Mouse (Mus musculus) megakaryocyte, adult 5-6 weeks (primary cell): ENCODE measurements around the gene Sept14. TPM values are rescaled to one million over a fixed set of nuclear protein-coding genes. Genes with fewer than 3 reads are reported as not detected.
A peak's percentile ranks its signal among the peaks of the same experiment; 100 is the strongest.

Source experiments
- ATAC-seq: 2 replicates; pipeline ENCODE4 v1.8.0; 2016; ENCODE audit warnings: mild to moderate bottlenecking, inconsistent platforms; ENCODE audit not compliant: poor library complexity, severe bottlenecking
- total RNA-seq, 2 experiments: library from RNA; stranded (forward) in 1 of 2; stranded (reverse) in 1 of 2; fragments of 153-499, 151-499 nt in 1 of 2; fragments of 221-1000, 200-1000 nt in 1 of 2; gene quantifications; 2 replicates each; pipeline versions ENCODE4 v1.2.3 to v1.2.4; 2015 to 2017

Gene Sept14
- total RNA-seq, 2 experiments from 2014 or later: not detected

GRCm38 (mm10) chr5:129670036-129670458 lies 38.3 kb downstream of the Sept14 start, which contains the start of gene Zfp11:
Gene Zfp11 (minus strand): TSS chr5:129670099.
- peak; percentile 96 for ATAC-seq

- ATAC-seq: peak; percentile 11
Observed at GRCm38 (mm10) chr5:129669453-129670035, 38.8 kb downstream of the Sept14 start.

- no peak for ATAC-seq
Observed at GRCm38 (mm10) chr5:129667851-129668250, 40.5 kb downstream of the Sept14 start.

GRCm38 (mm10) chr5:129666271-129666909 lies 41.9 kb downstream of the Sept14 start:
- ATAC-seq: no peak

- ATAC-seq: no peak
Observed at GRCm38 (mm10) chr5:129664090-129664489, 44.2 kb downstream of the Sept14 start.

- no peak for ATAC-seq
Observed at GRCm38 (mm10) chr5:129657931-129658330, 50.4 kb downstream of the Sept14 start.

- ATAC-seq: no peak
Observed at GRCm38 (mm10) chr5:129657016-129657415, 51.3 kb downstream of the Sept14 start.

DNA sequence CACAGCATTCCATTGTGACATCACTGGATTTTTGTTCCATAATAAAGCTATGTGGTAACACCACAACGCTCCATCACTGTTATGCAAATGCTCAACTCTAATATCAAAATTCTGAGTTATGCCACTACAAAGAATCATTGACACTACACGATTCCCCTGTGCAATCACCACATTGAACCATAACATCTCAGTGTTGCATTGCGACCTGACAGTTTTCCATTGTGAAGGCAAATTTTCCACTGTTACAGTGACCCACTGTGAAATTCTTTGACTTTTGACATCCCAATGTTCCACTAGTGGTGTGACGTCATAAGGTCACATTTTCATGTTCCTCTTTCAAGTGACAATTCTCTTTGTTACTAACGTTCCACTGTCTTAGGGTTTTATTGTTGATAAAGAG lies 57.5 kb downstream of the Sept14 start:
- ATAC-seq: no peak

Other genes starting within 250 kb of the Sept14 start
- gene Sfswap, start 207.3 kb downstream of the Sept14 start, total RNA-seq (2015): 48.3 and 48.8 TPM in 2 replicates
- gene Sfswap, start 207.3 kb downstream of the Sept14 start, total RNA-seq (2017): 57.6 and 74.0 TPM in 2 replicates
- 0.18 and 0.49 TPM in 2 replicates for gene Mmp17, start 124.3 kb downstream of the Sept14 start, total RNA-seq (2015)
- 0.04 TPM in 2 replicates for gene Mmp17, start 124.3 kb downstream of the Sept14 start, total RNA-seq (2017)
- 1.7 and 2.0 TPM in 2 replicates for gene Zfp11, start 38.4 kb downstream of the Sept14 start, total RNA-seq (2015)
- gene Zfp11, start 38.4 kb downstream of the Sept14 start, total RNA-seq (2017): 1.5 and 1.6 TPM in 2 replicates
- gene Mrps17, start 7.0 kb upstream of the Sept14 start, total RNA-seq (2015): 106 and 130 TPM in 2 replicates
- 52.3 and 78.1 TPM in 2 replicates for gene Mrps17, start 7.0 kb upstream of the Sept14 start, total RNA-seq (2017)
- gene Nipsnap2, start 16.6 kb upstream of the Sept14 start, total RNA-seq (2015): 26.3 and 29.6 TPM in 2 replicates
- 26.5 and 29.3 TPM in 2 replicates for gene Nipsnap2, start 16.6 kb upstream of the Sept14 start, total RNA-seq (2017)
- 8.8 and 11.1 TPM in 2 replicates for gene Psph, start 78.9 kb upstream of the Sept14 start, total RNA-seq (2015)
- gene Psph, start 78.9 kb upstream of the Sept14 start, total RNA-seq (2017): 9.8 and 10.3 TPM in 2 replicates
- gene Sumf2, start 138.5 kb upstream of the Sept14 start, total RNA-seq (2015): 3.7 TPM in 2 replicates
- gene Sumf2, start 138.5 kb upstream of the Sept14 start, total RNA-seq (2017): 13.5 and 18.7 TPM in 2 replicates
- gene Chchd2, start 179.0 kb upstream of the Sept14 start, total RNA-seq (2015): 261 and 270 TPM in 2 replicates
- gene Chchd2, start 179.0 kb upstream of the Sept14 start, total RNA-seq (2017): 123 and 132 TPM in 2 replicates
- gene Zbed5, start 187.2 kb upstream of the Sept14 start, total RNA-seq (2015): 0.07 TPM in 1 of 2 replicates, not detected in the other
- gene Zbed5, start 187.2 kb upstream of the Sept14 start, total RNA-seq (2017): not detected in 2 replicates
- gene Phkg1, start 190.0 kb upstream of the Sept14 start, total RNA-seq (2015): not detected in 2 replicates
- gene Phkg1, start 190.0 kb upstream of the Sept14 start, total RNA-seq (2017): 0.41 TPM in 1 of 2 replicates, not detected in the other
- gene Nupr1l, start 200.0 kb upstream of the Sept14 start, total RNA-seq (2015): 0.71 and 2.9 TPM in 2 replicates
- gene Nupr1l, start 200.0 kb upstream of the Sept14 start, total RNA-seq (2017): 0.66 and 2.1 TPM in 2 replicates
- 34.7 and 39.4 TPM in 2 replicates for gene Vkorc1l1, start 233.5 kb upstream of the Sept14 start, total RNA-seq (2015)
- 17.9 and 18.6 TPM in 2 replicates for gene Vkorc1l1, start 233.5 kb upstream of the Sept14 start, total RNA-seq (2017)